Mouse (Mus musculus): ENCODE measurements around the gene Rad51ap2. TPM values are rescaled to one million over a fixed set of nuclear protein-coding genes. Genes with fewer than 3 reads are reported as not detected.

Rad51ap2 gene
- polyA plus RNA-seq (2017; shearing (Covaris generic)) = not detected

- no peak for ATAC-seq
These were observed at the start of gene Rad51ap2 for GRCm38 (mm10) chr12:11455549-11456194. Gene Rad51ap2 (plus strand): TSS chr12:11456079.

GRCm38 (mm10) chr12:11407679-11408078 is 48.2 kb upstream of the Rad51ap2 start:
- ATAC-seq = no peak

- no peak for ATAC-seq
These were observed 37.8 kb upstream of the Rad51ap2 start for GRCm38 (mm10) chr12:11418112-11418511.

GRCm38 (mm10) chr12:11427396-11427795 is 28.5 kb upstream of the Rad51ap2 start:
- no peak for ATAC-seq

- ATAC-seq = no peak
These were observed 22.8 kb upstream of the Rad51ap2 start for GRCm38 (mm10) chr12:11433126-11433525.

- no peak for ATAC-seq
These were observed 22.2 kb upstream of the Rad51ap2 start for GRCm38 (mm10) chr12:11433716-11434115.

- no peak for ATAC-seq
These were observed 21.4 kb upstream of the Rad51ap2 start for GRCm38 (mm10) chr12:11434446-11434845.

- ATAC-seq = no peak
These were observed 20.4 kb upstream of the Rad51ap2 start for GRCm38 (mm10) chr12:11435246-11436022.

- ATAC-seq = no peak
These were observed 19.9 kb upstream of the Rad51ap2 start for GRCm38 (mm10) chr12:11436023-11436350.

- ATAC-seq = no peak
These were observed 19.2 kb upstream of the Rad51ap2 start, which contains the start of gene Vsnl1 for GRCm38 (mm10) chr12:11436497-11437265. Gene Vsnl1 (minus strand): TSS chr12:11436613.

- ATAC-seq = no peak
These were observed 18.5 kb upstream of the Rad51ap2 start for GRCm38 (mm10) chr12:11437266-11437906.

- no peak for ATAC-seq
These were observed 17.9 kb upstream of the Rad51ap2 start for GRCm38 (mm10) chr12:11437907-11438447.

GRCm38 (mm10) chr12:11454146-11454545 is 1.7 kb upstream of the Rad51ap2 start:
- no peak for ATAC-seq

GRCm38 (mm10) chr12:11456213-11456612 is 334 bp downstream of the Rad51ap2 start:
- ATAC-seq = no peak

GRCm38 (mm10) chr12:11456632-11457031 is 753 bp downstream of the Rad51ap2 start:
- no peak for ATAC-seq

Other genes starting within 250 kb of the Rad51ap2 start
- gene Msgn1, start 247.1 kb upstream of the Rad51ap2 start, polyA plus RNA-seq (2017; shearing (Covaris generic)) = not detected
- gene Gen1, start 190.3 kb upstream of the Rad51ap2 start, polyA plus RNA-seq (2017; shearing (Covaris generic)) = 10 to 100 TPM in 1 of 3 experiments, 1 to 10 TPM in 2; 1.4 to 10.4 (median 1.7) TPM
- 100 to 1,000 TPM; 102 to 185 (median 183) TPM for gene Smc6, start 190.2 kb upstream of the Rad51ap2 start, polyA plus RNA-seq (2017; shearing (Covaris generic))
- gene Vsnl1, start 19.5 kb upstream of the Rad51ap2 start, polyA plus RNA-seq (2017; shearing (Covaris generic)) = not detected

Measured in inflammation-experienced regulatory T-cells, adult 6 months (primary cell).